Mouse (Mus musculus): ENCODE measurements around the gene Spc24. TPM values are rescaled to one million over a fixed set of nuclear protein-coding genes. Genes with fewer than 3 reads are reported as not detected.
"Not testable (repeated sequence)": the region's sequence is repeated elsewhere in the genome, so short reads cannot be mapped to it uniquely, and the experiment has no call there.

Spc24 gene
- polyA plus RNA-seq, 1 experiment from 2014 or later, result 175 TPM

- H3K4me3 ChIP-seq, result peak overlapping the region; percentile 85; the same call in 1 of the 2 replicates
- peaks cover 33% of the 10 kb centered on the region for H3K4me1 ChIP-seq
- peaks cover 47% of the 10 kb centered on the region for H3K36me3 ChIP-seq
- no peak for DNase-seq (ENCODE audit: low spot score)
- 90% methylated on average over 5 of the region's 5 CpGs for WGBS
- no peaks in the 10 kb centered on the region for H3K9me3 ChIP-seq (replicated peaks)
- no peaks in the 10 kb centered on the region for H3K27me3 ChIP-seq (ENCODE audit: low read depth, poor library complexity, severe bottlenecking)
- peak overlapping the region; percentile 72 for H3K27ac ChIP-seq (replicated peaks)
These were observed 35.5 kb upstream of the Spc24 start for GRCm38 (mm10) chr9:21795579-21795978.

- Histone ChIP-seq H3K27me3 (ENCODE audit: low read depth, poor library complexity, severe bottlenecking) (no peaks in the 10 kb centered on the region), H3K4me3 (no peak overlapping the region), H3K4me1 (peaks cover 33% of the 10 kb centered on the region), H3K36me3 (peaks cover 54% of the 10 kb centered on the region), H3K27ac (replicated peaks) (no peak overlapping the region), H3K9me3 (replicated peaks) (no peaks in the 10 kb centered on the region)
- no peak for DNase-seq (ENCODE audit: low spot score)
- 94% methylated on average over 25 of the region's 25 CpGs for WGBS
These were observed 34.8 kb upstream of the Spc24 start for GRCm38 (mm10) chr9:21794925-21795324.

- Histone ChIP-seq H3K9me3 (replicated peaks) (no peaks in the 10 kb centered on the region), H3K27me3 (ENCODE audit: low read depth, poor library complexity, severe bottlenecking) (no peaks in the 10 kb centered on the region), H3K4me1 (peaks cover 33% of the 10 kb centered on the region), H3K36me3 (peaks cover 59% of the 10 kb centered on the region), H3K4me3 (no peak overlapping the region), H3K27ac (replicated peaks) (no peak overlapping the region)
- 97% methylated on average over 18 of the region's 18 CpGs for WGBS
- DNase-seq (ENCODE audit: low spot score), result no peak
These were observed 34.3 kb upstream of the Spc24 start for GRCm38 (mm10) chr9:21794344-21794834.

GRCm38 (mm10) chr9:21793507-21793906 lies 33.4 kb upstream of the Spc24 start:
- H3K9me3 ChIP-seq (replicated peaks); H3K27ac ChIP-seq (replicated peaks); H3K27me3 ChIP-seq (ENCODE audit: low read depth, poor library complexity, severe bottlenecking); H3K4me3 ChIP-seq; DNase-seq (ENCODE audit: low spot score): not testable (repeated sequence)
- Histone ChIP-seq H3K36me3 (peaks cover 68% of the 10 kb centered on the region), H3K4me1 (peaks cover 29% of the 10 kb centered on the region)
- 95% methylated on average over 6 of the region's 6 CpGs for WGBS

- no peak for DNase-seq (ENCODE audit: low spot score)
- H3K4me3 ChIP-seq, result peak overlapping the region; percentile 7; the same call in 1 of the 2 replicates
- WGBS, result 90% methylated on average over 8 of the region's 8 CpGs
- H3K27ac ChIP-seq (replicated peaks), result no peak overlapping the region
- H3K36me3 ChIP-seq, result peaks cover 69% of the 10 kb centered on the region
- H3K9me3 ChIP-seq (replicated peaks), result no peaks in the 10 kb centered on the region
- H3K4me1 ChIP-seq, result peaks cover 22% of the 10 kb centered on the region
- no peaks in the 10 kb centered on the region for H3K27me3 ChIP-seq (ENCODE audit: low read depth, poor library complexity, severe bottlenecking)
These were observed 32.5 kb upstream of the Spc24 start for GRCm38 (mm10) chr9:21792644-21793043.

GRCm38 (mm10) chr9:21791861-21792260 lies 31.8 kb upstream of the Spc24 start:
- Histone ChIP-seq H3K9me3 (replicated peaks) (no peaks in the 10 kb centered on the region), H3K27me3 (ENCODE audit: low read depth, poor library complexity, severe bottlenecking) (no peaks in the 10 kb centered on the region), H3K4me1 (peaks cover 20% of the 10 kb centered on the region), H3K4me3 (no peak overlapping the region), H3K36me3 (peaks cover 69% of the 10 kb centered on the region), H3K27ac (replicated peaks) (no peak overlapping the region)
- DNase-seq (ENCODE audit: low spot score), result no peak
- 90% methylated on average over 8 of the region's 8 CpGs for WGBS

GRCm38 (mm10) chr9:21788234-21788633 lies 28.1 kb upstream of the Spc24 start:
- no peak overlapping the region for H3K27ac ChIP-seq (replicated peaks)
- no peak overlapping the region for H3K4me3 ChIP-seq
- no peaks in the 10 kb centered on the region for H3K27me3 ChIP-seq (ENCODE audit: low read depth, poor library complexity, severe bottlenecking)
- 89% methylated on average over 9 of the region's 9 CpGs for WGBS
- H3K36me3 ChIP-seq, result peaks cover 59% of the 10 kb centered on the region
- DNase-seq (ENCODE audit: low spot score), result no peak
- H3K9me3 ChIP-seq (replicated peaks), result no peaks in the 10 kb centered on the region
- peaks cover 7% of the 10 kb centered on the region for H3K4me1 ChIP-seq

GRCm38 (mm10) chr9:21787654-21788053 lies 27.6 kb upstream of the Spc24 start:
- Histone ChIP-seq H3K36me3 (peaks cover 55% of the 10 kb centered on the region), H3K4me3 (no peak overlapping the region), H3K9me3 (replicated peaks) (no peaks in the 10 kb centered on the region), H3K4me1 (peaks cover 7% of the 10 kb centered on the region), H3K27me3 (ENCODE audit: low read depth, poor library complexity, severe bottlenecking) (no peaks in the 10 kb centered on the region), H3K27ac (replicated peaks) (0 out of 2 replicates have a peak overlapping the region, but pooled peaks have one; percentile 70)
- no peak for DNase-seq (ENCODE audit: low spot score)
- 87% methylated on average over 5 of the region's 5 CpGs for WGBS

GRCm38 (mm10) chr9:21786906-21787305 lies 26.8 kb upstream of the Spc24 start:
- Histone ChIP-seq H3K27ac (replicated peaks) (peak overlapping the region; percentile 70), H3K9me3 (replicated peaks) (no peaks in the 10 kb centered on the region), H3K27me3 (ENCODE audit: low read depth, poor library complexity, severe bottlenecking) (no peaks in the 10 kb centered on the region), H3K36me3 (peaks cover 51% of the 10 kb centered on the region), H3K4me1 (peaks cover 7% of the 10 kb centered on the region), H3K4me3 (0 out of 2 replicates have a peak overlapping the region, but pooled peaks have one; percentile 11)
- 5% methylated on average over 6 of the region's 6 CpGs for WGBS
- DNase-seq (ENCODE audit: low spot score), result peak; percentile 77

GRCm38 (mm10) chr9:21786309-21786708 lies 26.2 kb upstream of the Spc24 start:
- H3K27me3 ChIP-seq (ENCODE audit: low read depth, poor library complexity, severe bottlenecking); DNase-seq (ENCODE audit: low spot score); H3K4me3 ChIP-seq; H3K4me1 ChIP-seq; H3K9me3 ChIP-seq (replicated peaks); H3K27ac ChIP-seq (replicated peaks): not testable (repeated sequence)
- peaks cover 51% of the 10 kb centered on the region for H3K36me3 ChIP-seq
- 75% methylated on average over 2 of the region's 2 CpGs for WGBS

GRCm38 (mm10) chr9:21784517-21785307 lies 24.6 kb upstream of the Spc24 start:
- no peaks in the 10 kb centered on the region for H3K9me3 ChIP-seq (replicated peaks)
- no peak overlapping the region for H3K4me3 ChIP-seq
- H3K27me3 ChIP-seq (ENCODE audit: low read depth, poor library complexity, severe bottlenecking), result no peaks in the 10 kb centered on the region
- H3K36me3 ChIP-seq, result peaks cover 54% of the 10 kb centered on the region
- no peak for DNase-seq (ENCODE audit: low spot score)
- H3K4me1 ChIP-seq, result peaks cover 7% of the 10 kb centered on the region
- no peak overlapping the region for H3K27ac ChIP-seq (replicated peaks)
- WGBS, result 92% methylated on average over 7 of the region's 7 CpGs

- Histone ChIP-seq H3K27ac (replicated peaks) (no peak overlapping the region), H3K9me3 (replicated peaks) (no peaks in the 10 kb centered on the region), H3K36me3 (peaks cover 66% of the 10 kb centered on the region), H3K4me3 (no peak overlapping the region), H3K4me1 (peaks cover under 1% of the 10 kb centered on the region), H3K27me3 (ENCODE audit: low read depth, poor library complexity, severe bottlenecking) (no peaks in the 10 kb centered on the region)
- DNase-seq (ENCODE audit: low spot score), result no peak
- WGBS, result 89% methylated on average over 15 of the region's 15 CpGs
These were observed 21.8 kb upstream of the Spc24 start for GRCm38 (mm10) chr9:21781657-21782468.

- peaks cover 78% of the 10 kb centered on the region for H3K36me3 ChIP-seq
- no peaks in the 10 kb centered on the region for H3K9me3 ChIP-seq (replicated peaks)
- H3K27ac ChIP-seq (replicated peaks), result no peak overlapping the region
- 91% methylated on average over 3 of the region's 3 CpGs for WGBS
- no peak for DNase-seq (ENCODE audit: low spot score)
- no peak overlapping the region for H3K4me3 ChIP-seq
- no peaks in the 10 kb centered on the region for H3K4me1 ChIP-seq
- H3K27me3 ChIP-seq (ENCODE audit: low read depth, poor library complexity, severe bottlenecking), result no peaks in the 10 kb centered on the region
These were observed 17.6 kb upstream of the Spc24 start for GRCm38 (mm10) chr9:21777726-21778125.

Measured in midbrain, embryonic 10.5 days (tissue).